Comparison of ENCODE assay signal across 9 mouse cellular contexts in genomic region chr14:52009361-52009760, GRCm38 (mm10). TPM values are rescaled to one million over a fixed set of nuclear protein-coding genes. Genes with fewer than 3 reads are reported as not detected.
A peak's percentile ranks its signal among the peaks of the same experiment; 100 is the strongest.
DNase-seq lines count a peak whose midpoint lies in the region; ATAC-seq and TF ChIP-seq lines count a peak whose summit lies in the region.
"Had no signal": no experiment of that assay in that cellular context is flagged by ENCODE, and none has a peak within 500 bp of the region (broad histone marks: within the 10 kb centered on the region; RNA-seq: fewer than 3 reads in every experiment).

No protein-coding gene starts in this region.

- peak overlapping the region; percentile 49 for H3K4me2 ChIP-seq in embryonic facial prominence, embryonic 13.5 days
- peak overlapping the region; percentile 49 for H3K4me2 ChIP-seq in hindbrain, embryonic 11.5 days (replicated peaks; ENCODE audit: low read depth, low read length)
- H3K4me2 ChIP-seq in midbrain, embryonic 13.5 days (replicated peaks): peak overlapping the region; percentile 83

- no peak for ATAC-seq in embryonic facial prominence, embryonic 13.5 days (ENCODE audit: insufficient number of reproducible peaks, insufficient read depth, low FRiP score, low TSS enrichment, low read depth)
- no peak for ATAC-seq in hindbrain, embryonic 11.5 days (ENCODE audit: low FRiP score)
- ATAC-seq in midbrain, embryonic 13.5 days: no peak

- no peaks in the 10 kb centered on the region for H3K27me3 ChIP-seq in embryonic facial prominence, embryonic 13.5 days
- no peaks in the 10 kb centered on the region for H3K27me3 ChIP-seq in hindbrain, embryonic 11.5 days (ENCODE audit: control insufficient read depth, insufficient read depth, low read length)
- no peaks in the 10 kb centered on the region for H3K27me3 ChIP-seq in midbrain, embryonic 13.5 days

- 46% methylated on average over 26 of the region's 26 CpGs for WGBS in embryonic facial prominence, embryonic 13.5 days
- 27% methylated on average over 26 of the region's 26 CpGs for WGBS in hindbrain, embryonic 11.5 days
- WGBS in midbrain, embryonic 13.5 days: 20% methylated on average over 26 of the region's 26 CpGs

- DNase-seq in layer of hippocampus, adult 2 months (ENCODE audit: low spot score in 2 of 2): no peak
- DNase-seq in layer of hippocampus, postnatal 10 days (ENCODE audit: low spot score in 2 of 2): no peak
- DNase-seq in hindbrain, embryonic 11.5 days (ENCODE audit: low spot score): no peak
- no peak for DNase-seq in left cerebral cortex, postnatal 25 days (ENCODE audit: low spot score in 2 of 2)
- no peak for DNase-seq in urinary bladder, adult 2 months (ENCODE audit: low spot score)
- no peak for DNase-seq in right cerebral cortex, adult 2 months (ENCODE audit: low spot score in 2 of 2)

- intact Hi-C loops in left cerebral cortex, postnatal 25 days (cut with DNase I): loop anchor here (2.0 to 5.0 kb wide), 2 partner anchors 25 to 107 kb away; partner anchors contain the start of gene Arhgef40

- H3K9ac ChIP-seq in embryonic facial prominence, embryonic 13.5 days: peak overlapping the region; percentile 59
- peak overlapping the region; percentile 54 for H3K9ac ChIP-seq in hindbrain, embryonic 11.5 days (ENCODE audit: low read depth, low read length)
- peak overlapping the region; percentile 90 for H3K9ac ChIP-seq in midbrain, embryonic 13.5 days (replicated peaks)

- peak overlapping the region; percentile 41 for H3K4me3 ChIP-seq in layer of hippocampus, adult 2 months
- H3K4me3 ChIP-seq in embryonic facial prominence, embryonic 13.5 days: peak overlapping the region; percentile 11; the same call in 1 of the 2 replicates
- H3K4me3 ChIP-seq in hindbrain, embryonic 11.5 days (ENCODE audit: low read depth, low read length): peak overlapping the region; percentile 21
- peak overlapping the region; percentile 47 for H3K4me3 ChIP-seq in midbrain, embryonic 13.5 days (replicated peaks)

- H3K36me3 ChIP-seq in embryonic facial prominence, embryonic 13.5 days: peaks cover 46% of the 10 kb centered on the region
- peaks cover 12% of the 10 kb centered on the region for H3K36me3 ChIP-seq in hindbrain, embryonic 11.5 days (ENCODE audit: control insufficient read depth, insufficient read depth, low read length)
- H3K36me3 ChIP-seq in midbrain, embryonic 13.5 days: peaks cover 48% of the 10 kb centered on the region

- TF ChIP-seq CTCF in layer of hippocampus, adult 2 months (conservative IDR thresholded peaks at IDR 0.05): no peak

- H3K27ac ChIP-seq in layer of hippocampus, adult 2 months: peak overlapping the region; percentile 81
- no peak overlapping the region for H3K27ac ChIP-seq in embryonic facial prominence, embryonic 13.5 days
- peak overlapping the region; percentile 63; the same call in 1 of the 2 replicates for H3K27ac ChIP-seq in hindbrain, embryonic 11.5 days (ENCODE audit: low read depth, low read length)
- peak overlapping the region; percentile 99 for H3K27ac ChIP-seq in midbrain, embryonic 13.5 days

- no peaks in the 10 kb centered on the region for H3K9me3 ChIP-seq in embryonic facial prominence, embryonic 13.5 days
- H3K9me3 ChIP-seq in hindbrain, embryonic 11.5 days (ENCODE audit: control insufficient read depth, low read length): no peaks in the 10 kb centered on the region
- no peaks in the 10 kb centered on the region for H3K9me3 ChIP-seq in midbrain, embryonic 13.5 days

- peaks cover 46% of the 10 kb centered on the region for H3K4me1 ChIP-seq in embryonic facial prominence, embryonic 13.5 days
- H3K4me1 ChIP-seq in hindbrain, embryonic 11.5 days (replicated peaks; ENCODE audit: control insufficient read depth, insufficient read depth, low read length): peaks cover 34% of the 10 kb centered on the region
- H3K4me1 ChIP-seq in midbrain, embryonic 13.5 days (replicated peaks): peaks cover 87% of the 10 kb centered on the region

RNA-seq across cellular contexts. Expression of gene Tmem253, which starts 6.1 kb away (rescaled TPM):
- 1 to 10 TPM in 1 of 2 experiments, under 1 TPM in 1; 0.34 to 1.4 TPM for total RNA-seq in layer of hippocampus, adult 2 months (2021)
- under 1 TPM in 1 of 2 experiments, not detected in 1; 0.51 TPM for total RNA-seq in layer of hippocampus, postnatal 10 days (2021)
- polyA plus RNA-seq in embryonic facial prominence, embryonic 13.5 days (2015; fragmentation: Nextera tagmentation; extraction: Ambion mirVana): 0.44 and 1.1 TPM in 2 replicates
- polyA plus RNA-seq in hindbrain, embryonic 11.5 days (2014; fragmentation: Nextera tagmentation; extraction: Ambion mirVana): 0.50 and 1.6 TPM in 2 replicates
- 0.82 and 0.92 TPM in 2 replicates for polyA plus RNA-seq in midbrain, embryonic 13.5 days (2015; fragmentation: Nextera tagmentation; extraction: Ambion mirVana)
- total RNA-seq in left cerebral cortex, postnatal 25 days (2021): under 1 TPM in 1 of 2 experiments, not detected in 1; 0.60 TPM
- 1.1 and 1.5 TPM in 2 replicates for polyA plus RNA-seq in urinary bladder, adult 2 months (2012; rRNA removed)

RNA-seq across cellular contexts. Expression of gene Zfp219, which starts 11.2 kb away (rescaled TPM):
- total RNA-seq in layer of hippocampus, adult 2 months (2021): 10 to 100 TPM; 46.5 to 46.8 TPM
- total RNA-seq in layer of hippocampus, postnatal 10 days (2021): 10 to 100 TPM; 43.5 to 45.0 TPM
- 31.1 and 36.0 TPM in 2 replicates for polyA plus RNA-seq in embryonic facial prominence, embryonic 13.5 days (2015; fragmentation: Nextera tagmentation; extraction: Ambion mirVana)
- polyA plus RNA-seq in hindbrain, embryonic 11.5 days (2014; fragmentation: Nextera tagmentation; extraction: Ambion mirVana): 55.3 and 67.1 TPM in 2 replicates
- 56.0 and 63.6 TPM in 2 replicates for polyA plus RNA-seq in midbrain, embryonic 13.5 days (2015; fragmentation: Nextera tagmentation; extraction: Ambion mirVana)
- total RNA-seq in left cerebral cortex, postnatal 25 days (2021): 10 to 100 TPM; 32.0 to 36.3 TPM
- 105 and 107 TPM in 2 replicates for polyA plus RNA-seq in urinary bladder, adult 2 months (2012; rRNA removed)

RNA-seq across cellular contexts. Expression of gene Arhgef40, which starts 24.8 kb away (rescaled TPM):
- 10 to 100 TPM; 27.9 to 32.2 TPM for total RNA-seq in layer of hippocampus, adult 2 months (2021)
- 10 to 100 TPM; 53.4 to 59.6 TPM for total RNA-seq in layer of hippocampus, postnatal 10 days (2021)
- 165 and 167 TPM in 2 replicates for polyA plus RNA-seq in embryonic facial prominence, embryonic 13.5 days (2015; fragmentation: Nextera tagmentation; extraction: Ambion mirVana)
- polyA plus RNA-seq in hindbrain, embryonic 11.5 days (2014; fragmentation: Nextera tagmentation; extraction: Ambion mirVana): 58.5 and 58.8 TPM in 2 replicates
- 82.2 and 86.2 TPM in 2 replicates for polyA plus RNA-seq in midbrain, embryonic 13.5 days (2015; fragmentation: Nextera tagmentation; extraction: Ambion mirVana)
- total RNA-seq in left cerebral cortex, postnatal 25 days (2021): 10 to 100 TPM; 26.3 to 28.5 TPM
- polyA plus RNA-seq in urinary bladder, adult 2 months (2012; rRNA removed): 44.4 and 53.8 TPM in 2 replicates

RNA-seq across cellular contexts. Expression of gene Olfr221, which starts 32.9 kb away (rescaled TPM):
- total RNA-seq in layer of hippocampus, adult 2 months (2021): not detected
- not detected for total RNA-seq in layer of hippocampus, postnatal 10 days (2021)
- polyA plus RNA-seq in embryonic facial prominence, embryonic 13.5 days (2015; fragmentation: Nextera tagmentation; extraction: Ambion mirVana): not detected in 2 replicates
- not detected in 2 replicates for polyA plus RNA-seq in hindbrain, embryonic 11.5 days (2014; fragmentation: Nextera tagmentation; extraction: Ambion mirVana)
- polyA plus RNA-seq in midbrain, embryonic 13.5 days (2015; fragmentation: Nextera tagmentation; extraction: Ambion mirVana): not detected in 2 replicates
- total RNA-seq in left cerebral cortex, postnatal 25 days (2021): not detected
- polyA plus RNA-seq in urinary bladder, adult 2 months (2012; rRNA removed): not detected in 2 replicates
- polyA plus RNA-seq: heart, postnatal 0 days had no signal
